Mouse (Mus musculus) intestine, embryonic 14.5 days (tissue): ENCODE measurements around the gene Serpina3g. TPM values are rescaled to one million over a fixed set of nuclear protein-coding genes. Genes with fewer than 3 reads are reported as not detected.

Source experiments
- ATAC-seq: fragments of 200-750 bp; cut with Nextera tagmentation; replicated peaks from 2 replicates; pipeline ENCODE4 v1.8.0; 2017; ENCODE audit warnings: low read depth, moderate number of reproducible peaks, moderate TSS enrichment, moderate library complexity; ENCODE audit not compliant: low FRiP score, low TSS enrichment
- DNase-seq: peaks from one replicate; pipeline ENCODE4 v3.0.0-alpha.2; 2018; ENCODE audit warnings: low spot score
- H3K27ac ChIP-seq: fragments of 300-500 bp; sonication (generic); 2 replicates; pipeline ENCODE4 v1.5.1; 2014; ENCODE audit warnings: low read depth, mild to moderate bottlenecking, control low read depth
- H3K27me3 ChIP-seq: fragments of 300-500 bp; sonication (generic); replicated peaks from 2 replicates; pipeline ENCODE4 v1.6.1; 2014; ENCODE audit warnings: low read length, control low read depth; ENCODE audit not compliant: control insufficient read depth, insufficient read depth
- H3K36me3 ChIP-seq: fragments of 300-500 bp; sonication (generic); 2 replicates; pipeline ENCODE4 v1.6.1; 2014; ENCODE audit warnings: low read length, control low read depth; ENCODE audit not compliant: control insufficient read depth, insufficient read depth
- H3K4me1 ChIP-seq: fragments of 300-500 bp; sonication (generic); replicated peaks from 2 replicates; pipeline ENCODE4 v1.6.1; 2014; ENCODE audit warnings: low read length, control low read depth, mixed read lengths; ENCODE audit not compliant: control insufficient read depth, insufficient read depth
- H3K4me2 ChIP-seq: fragments of 300-500 bp; sonication (generic); 2 replicates; pipeline ENCODE4 v1.6.1; 2014; ENCODE audit warnings: low read length
- H3K4me3 ChIP-seq: fragments of 300-500 bp; sonication (generic); 2 replicates; pipeline ENCODE4 v1.5.1; 2014; ENCODE audit warnings: low read depth, low read length, control low read depth, mixed read lengths
- H3K9ac ChIP-seq: fragments of 300-500 bp; sonication (generic); 2 replicates; pipeline ENCODE4 v1.6.1; 2014; ENCODE audit warnings: mild to moderate bottlenecking, low read length
- H3K9me3 ChIP-seq: fragments of 300-500 bp; sonication (generic); 2 replicates; pipeline ENCODE4 v1.6.1; 2016; ENCODE audit warnings: low read length, control low read depth; ENCODE audit not compliant: control insufficient read depth
- WGBS: fragments of 180-500 bp; shearing (Covaris S2); extraction: QIAGEN DNeasy Blood & Tissue Kit; methylation state at CpG from one replicate; pipeline ENCODE4 v1.1.7; 2014; 5-methylcytosine and 5-hydroxymethylcytosine counted together
- polyA plus RNA-seq: library from polyadenylated mRNA; unstranded; fragments of >200 nt; fragmentation: Nextera tagmentation; extraction: Ambion mirVana; gene quantifications from 2 replicates; pipeline ENCODE4 v1.2.1, GENCODE M21; 2014

The Serpina3g gene
- 2.2 and 2.7 TPM in 2 replicates for polyA plus RNA-seq

GRCm38 (mm10) chr12:104235915-104236314 is at the start of gene Serpina3g:
Serpina3g (plus strand) TSS chr12:104236245.
- DNase-seq, result no peak
- 48% methylated on average over 5 of the region's 5 CpGs for WGBS

GRCm38 (mm10) chr12:104189246-104189645 is 46.8 kb upstream of the Serpina3g start:
- no peak for ATAC-seq
- H3K9ac ChIP-seq, result no peak overlapping the region
- no peaks in the 10 kb centered on the region for H3K36me3 ChIP-seq
- no peaks in the 10 kb centered on the region for H3K4me1 ChIP-seq
- WGBS, result 67% methylated on average over 2 of the region's 2 CpGs
- H3K9me3 ChIP-seq, result no peaks in the 10 kb centered on the region
- H3K27me3 ChIP-seq, result no peaks in the 10 kb centered on the region
- no peak overlapping the region for H3K4me3 ChIP-seq
- DNase-seq, result no peak
- H3K27ac ChIP-seq, result no peak overlapping the region
- no peak overlapping the region for H3K4me2 ChIP-seq

More at GRCm38 (mm10) chr12:104235915-104236314, at the start of gene Serpina3g:
- ATAC-seq, result no peak
- Histone ChIP-seq H3K27me3 (no peaks in the 10 kb centered on the region), H3K9me3 (no peaks in the 10 kb centered on the region), H3K4me1 (no peaks in the 10 kb centered on the region), H3K36me3 (no peaks in the 10 kb centered on the region), H3K9ac (no peak within 1 kb of the TSS), H3K4me2 (no peak within 1 kb of the TSS), H3K27ac (no peak within 1 kb of the TSS), H3K4me3 (no peak within 1 kb of the TSS)

GRCm38 (mm10) chr12:104190852-104191251 is 45.2 kb upstream of the Serpina3g start:
- Histone ChIP-seq H3K27me3 (no peaks in the 10 kb centered on the region), H3K27ac (no peak overlapping the region), H3K4me3 (no peak overlapping the region), H3K4me1 (no peaks in the 10 kb centered on the region), H3K9ac (no peak overlapping the region), H3K36me3 (no peaks in the 10 kb centered on the region), H3K9me3 (no peaks in the 10 kb centered on the region), H3K4me2 (no peak overlapping the region)
- ATAC-seq (no peak), DNase-seq (no peak)

- Histone ChIP-seq H3K4me3 (no peak overlapping the region), H3K27me3 (no peaks in the 10 kb centered on the region), H3K9ac (no peak overlapping the region), H3K27ac (no peak overlapping the region), H3K9me3 (no peaks in the 10 kb centered on the region), H3K4me2 (no peak overlapping the region), H3K36me3 (no peaks in the 10 kb centered on the region), H3K4me1 (no peaks in the 10 kb centered on the region)
- ATAC-seq, result no peak
- 81% methylated on average over 4 of the region's 4 CpGs for WGBS
- DNase-seq, result no peak
These were observed 26.9 kb upstream of the Serpina3g start for GRCm38 (mm10) chr12:104209149-104209548.

GRCm38 (mm10) chr12:104209802-104210201 is 26.2 kb upstream of the Serpina3g start:
- Histone ChIP-seq H3K4me1 (no peaks in the 10 kb centered on the region), H3K36me3 (no peaks in the 10 kb centered on the region), H3K9me3 (no peaks in the 10 kb centered on the region), H3K27me3 (no peaks in the 10 kb centered on the region), H3K4me3 (no peak overlapping the region), H3K9ac (no peak overlapping the region), H3K27ac (no peak overlapping the region), H3K4me2 (no peak overlapping the region)
- ATAC-seq (no peak), DNase-seq (no peak)
- WGBS, result 94% methylated on average over 2 of the region's 2 CpGs

- Histone ChIP-seq H3K27ac (no peak overlapping the region), H3K4me3 (no peak overlapping the region), H3K36me3 (no peaks in the 10 kb centered on the region), H3K9ac (no peak overlapping the region), H3K27me3 (no peaks in the 10 kb centered on the region), H3K4me2 (no peak overlapping the region), H3K9me3 (no peaks in the 10 kb centered on the region), H3K4me1 (no peaks in the 10 kb centered on the region)
- 61% methylated on average over 2 of the region's 2 CpGs for WGBS
- ATAC-seq (no peak), DNase-seq (no peak)
These were observed 22.2 kb upstream of the Serpina3g start for GRCm38 (mm10) chr12:104213689-104214444.

- H3K4me2 ChIP-seq, result no peak within 1 kb of the TSS
- H3K27me3 ChIP-seq, result no peaks in the 10 kb centered on the region
- no peaks in the 10 kb centered on the region for H3K36me3 ChIP-seq
- H3K9ac ChIP-seq, result no peak within 1 kb of the TSS
- no peak for ATAC-seq
- no peak within 1 kb of the TSS for H3K4me3 ChIP-seq
- DNase-seq, result no peak
- WGBS, result 83% methylated on average over 1 of the region's 1 CpGs
- H3K4me1 ChIP-seq, result no peaks in the 10 kb centered on the region
- H3K9me3 ChIP-seq, result no peaks in the 10 kb centered on the region
- H3K27ac ChIP-seq, result no peak within 1 kb of the TSS
These were observed 21.6 kb upstream of the Serpina3g start, which contains the start of gene Serpina3f for GRCm38 (mm10) chr12:104214445-104214753. Serpina3f (plus strand) TSS chr12:104214544.

- Histone ChIP-seq H3K4me3 (no peak overlapping the region), H3K9ac (no peak overlapping the region), H3K4me2 (no peak overlapping the region), H3K27ac (no peak overlapping the region), H3K27me3 (no peaks in the 10 kb centered on the region), H3K9me3 (no peaks in the 10 kb centered on the region), H3K4me1 (no peaks in the 10 kb centered on the region), H3K36me3 (no peaks in the 10 kb centered on the region)
- 82% methylated on average over 1 of the region's 1 CpGs for WGBS
- ATAC-seq (no peak), DNase-seq (no peak)
These were observed 20.8 kb upstream of the Serpina3g start for GRCm38 (mm10) chr12:104215249-104215648.

- Histone ChIP-seq H3K4me2 (no peak overlapping the region), H3K27ac (no peak overlapping the region), H3K9ac (no peak overlapping the region), H3K36me3 (no peaks in the 10 kb centered on the region), H3K27me3 (no peaks in the 10 kb centered on the region), H3K9me3 (no peaks in the 10 kb centered on the region), H3K4me1 (no peaks in the 10 kb centered on the region), H3K4me3 (no peak overlapping the region)
- DNase-seq (no peak), ATAC-seq (no peak)
- 79% methylated on average over 1 of the region's 1 CpGs for WGBS
These were observed 14.4 kb upstream of the Serpina3g start for GRCm38 (mm10) chr12:104221616-104222015.
